Mouse (Mus musculus) thymus, postnatal 25 days (tissue): ENCODE results near the gene Rergl.

Experiments
- DNase-seq: peaks from one replicate; pipeline ENCODE4 v3.0.0; 2022

Gene Rergl

DNA sequence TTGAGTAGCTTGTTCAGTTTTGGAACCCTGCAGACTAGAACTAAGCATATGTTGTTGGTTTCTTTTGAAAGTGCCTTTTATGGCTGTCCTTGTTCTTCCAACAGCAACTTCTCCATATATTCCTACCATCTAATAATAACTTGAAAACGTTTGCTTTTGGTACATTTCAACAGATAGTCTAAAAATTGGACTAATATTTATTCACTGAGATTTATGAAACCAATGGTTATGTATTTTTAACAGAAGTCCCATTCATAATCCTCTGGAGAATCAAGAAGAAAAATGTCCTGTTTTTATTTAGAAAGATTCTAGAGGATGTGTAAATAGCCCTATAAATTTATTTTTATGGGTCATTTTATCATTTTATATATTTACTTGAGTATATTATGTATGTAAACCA lies at the start of gene Rergl:
Gene Rergl (minus strand): TSS at position 101 of the 400 bp plus-strand sequence.
- no peak for DNase-seq

DNA sequence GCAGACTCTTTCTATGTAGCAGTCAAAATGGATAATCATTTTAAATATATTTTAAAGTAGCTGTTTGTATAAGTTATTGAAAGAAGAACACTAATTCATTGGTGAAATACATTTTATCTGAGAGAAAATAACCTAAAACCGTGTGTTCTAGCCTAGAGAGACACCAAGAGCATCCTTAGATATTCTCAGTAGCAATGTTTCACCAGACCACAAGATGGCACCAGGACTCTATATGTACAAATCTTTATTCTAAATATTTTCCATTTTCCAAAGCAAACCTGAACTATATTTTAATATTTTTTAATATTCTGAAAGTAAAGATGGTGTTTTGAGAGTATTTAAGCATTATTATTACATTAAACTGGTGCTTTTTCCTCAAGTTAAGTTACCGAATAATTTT lies 36.7 kb upstream of the Rergl start:
- DNase-seq = no peak

GRCm38 (mm10) chr6:139525406-139525805 lies 23.6 kb upstream of the Rergl start:
- no peak for DNase-seq

- no peak for DNase-seq
Measured at GRCm38 (mm10) chr6:139524288-139524687, 22.5 kb upstream of the Rergl start.

DNA sequence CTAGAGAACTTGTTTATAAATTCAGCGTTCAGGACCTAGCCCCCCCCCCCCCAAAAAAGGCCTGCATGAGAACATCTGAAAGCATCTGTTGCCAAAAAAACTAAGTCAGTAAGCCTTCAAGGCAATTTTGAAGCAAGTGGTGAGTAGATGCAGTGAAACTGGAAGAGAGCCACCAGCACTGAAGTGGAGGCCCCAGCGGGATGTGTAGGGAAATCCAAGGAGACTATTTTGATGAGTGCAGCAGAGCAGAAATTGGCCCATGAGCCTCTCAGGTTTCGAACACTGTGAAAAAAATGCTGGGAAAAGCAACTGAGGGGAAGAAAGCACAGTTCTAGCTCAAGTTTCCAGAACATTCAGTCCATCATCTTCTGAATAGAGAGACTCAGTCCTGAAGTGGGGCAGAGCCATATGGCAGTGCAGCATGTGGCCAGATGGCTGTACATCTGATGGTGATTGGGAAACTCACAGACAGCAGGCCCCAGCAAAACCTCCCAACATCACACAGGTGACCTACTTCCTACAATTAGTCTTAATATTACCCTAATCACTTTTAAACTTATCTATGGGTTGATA lies 13.2 kb upstream of the Rergl start:
- DNase-seq = no peak

DNA sequence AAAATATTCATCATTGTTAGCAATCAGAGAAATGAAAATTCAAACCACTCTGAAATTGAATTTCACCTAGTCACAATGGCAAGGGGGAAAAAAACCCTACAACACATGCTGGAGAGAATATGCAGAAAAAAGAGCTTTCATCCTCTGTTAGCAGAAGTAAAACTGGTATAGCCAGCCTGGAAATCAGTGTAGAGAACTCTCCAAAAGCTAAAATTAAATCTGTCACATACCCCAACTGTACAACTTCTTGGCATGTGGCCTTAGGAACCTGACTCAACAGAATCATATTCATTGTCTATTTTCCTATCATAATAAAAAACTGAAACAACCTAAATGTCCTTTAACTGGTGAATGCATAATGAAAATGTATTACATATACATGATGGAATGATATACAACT lies 22.0 kb downstream of the Rergl start:
- no peak for DNase-seq

DNA sequence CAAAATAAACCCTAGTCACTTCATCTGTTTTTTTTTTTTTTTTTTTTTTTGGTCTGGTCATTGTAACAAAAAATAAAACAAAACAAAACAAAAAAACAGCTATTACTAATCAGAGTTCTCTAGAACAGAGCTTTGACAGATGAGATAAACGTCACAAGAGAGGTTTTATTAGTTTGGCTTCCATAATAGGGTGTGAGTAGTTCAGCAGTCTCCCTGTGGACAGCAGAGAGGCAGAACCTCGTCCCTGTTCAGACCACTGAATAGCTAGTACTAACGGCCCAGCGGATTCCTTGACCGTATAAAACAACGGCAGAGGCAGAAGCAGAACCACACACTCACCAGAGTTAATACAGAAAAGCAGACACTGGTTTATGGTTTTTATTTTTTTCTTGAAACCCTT lies 36.8 kb downstream of the Rergl start:
- DNase-seq = no peak

- no peak for DNase-seq
Measured at GRCm38 (mm10) chr6:139464292-139464691, 37.5 kb downstream of the Rergl start.

- no peak for DNase-seq
Measured at GRCm38 (mm10) chr6:139461094-139461493, 40.7 kb downstream of the Rergl start.

GRCm38 (mm10) chr6:139460470-139460869 lies 41.3 kb downstream of the Rergl start:
- DNase-seq = no peak

DNA sequence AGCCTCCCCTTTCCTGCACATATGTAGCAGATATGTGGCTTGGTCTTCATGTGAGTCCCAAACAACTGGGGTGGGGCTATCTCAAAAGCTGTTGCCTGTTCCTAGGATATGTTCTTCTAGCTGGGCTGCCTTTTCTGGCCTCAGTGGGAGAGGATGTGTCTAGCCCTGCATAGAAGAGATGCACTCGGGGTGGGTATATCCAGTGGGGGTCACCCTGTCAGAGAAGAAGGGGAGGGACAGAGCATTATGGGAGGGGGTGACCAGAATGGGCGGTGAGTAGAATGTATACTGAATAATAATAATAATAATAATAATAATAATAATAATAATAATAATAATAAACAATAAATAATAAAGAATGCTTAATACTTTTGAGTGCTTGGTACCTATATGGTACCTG lies 57.8 kb downstream of the Rergl start:
- no peak for DNase-seq
